8 mouse cellular contexts compared by ENCODE assay signal in the genomic region with DNA sequence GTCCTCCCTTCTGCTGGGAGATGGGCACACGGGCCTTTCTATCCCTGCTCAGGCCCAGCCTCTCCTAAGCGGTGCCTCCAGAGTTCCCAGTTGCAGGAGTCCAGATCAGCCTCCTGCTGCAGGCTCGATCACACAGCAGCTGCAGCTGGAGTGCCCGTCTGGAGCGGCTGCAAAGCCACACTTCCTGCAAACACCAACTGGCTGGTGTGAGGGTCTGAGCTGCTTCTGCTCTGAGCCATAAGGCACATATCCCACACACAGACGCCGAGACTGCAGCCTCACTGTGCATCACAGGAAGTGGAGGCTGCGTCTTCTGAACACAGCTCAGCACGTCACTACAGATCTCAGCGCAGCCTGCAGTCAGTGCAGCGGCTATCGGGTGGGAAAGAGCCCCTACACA. TPM values are rescaled to one million over a fixed set of nuclear protein-coding genes. Genes with fewer than 3 reads are reported as not detected.
DNase-seq lines count a peak whose midpoint lies in the region; ATAC-seq lines count a peak whose summit lies in the region.

No protein-coding gene starts in this region.

- no peaks in the 10 kb centered on the region for H3K36me3 ChIP-seq in lung, embryonic 16.5 days (ENCODE audit: control insufficient read depth, insufficient read depth, low read length)
- H3K36me3 ChIP-seq in embryonic facial prominence, embryonic 11.5 days (replicated peaks; ENCODE audit: control insufficient read depth, insufficient read depth, low read depth, low read length), result no peaks in the 10 kb centered on the region
- no peaks in the 10 kb centered on the region for H3K36me3 ChIP-seq in hindbrain, embryonic 15.5 days
- H3K36me3 ChIP-seq in liver, embryonic 15.5 days (replicated peaks), result no peaks in the 10 kb centered on the region

- H3K4me3 ChIP-seq in lung, embryonic 16.5 days (ENCODE audit: low read length), result no peak overlapping the region
- H3K4me3 ChIP-seq in embryonic facial prominence, embryonic 11.5 days (ENCODE audit: low read depth, low read length), result no peak overlapping the region
- no peak overlapping the region for H3K4me3 ChIP-seq in hindbrain, embryonic 15.5 days
- H3K4me3 ChIP-seq in liver, embryonic 15.5 days (replicated peaks), result peak overlapping the region; percentile 28

- DNase-seq in lung, postnatal 14 days, result no peak
- no peak for DNase-seq in embryonic facial prominence, embryonic 11.5 days (ENCODE audit: low spot score)
- DNase-seq in telencephalon, adult 2 months (ENCODE audit: low read depth, low spot score), result peak; percentile 82
- DNase-seq in urinary bladder, postnatal 14 days (ENCODE audit: low spot score), result no peak
- DNase-seq in adrenal gland, postnatal 10 days, result no peak

- H3K27ac ChIP-seq in lung, embryonic 16.5 days (ENCODE audit: low read length), result peak overlapping the region; percentile 75
- 0 out of 2 replicates have a peak overlapping the region, but pooled peaks have one; percentile 49 for H3K27ac ChIP-seq in embryonic facial prominence, embryonic 11.5 days (replicated peaks; ENCODE audit: low read depth, low read length)
- peak overlapping the region; percentile 69 for H3K27ac ChIP-seq in hindbrain, embryonic 15.5 days (replicated peaks)
- peak overlapping the region; percentile 53 for H3K27ac ChIP-seq in liver, embryonic 15.5 days (replicated peaks)

- 36% methylated on average over 12 of the region's 12 CpGs for WGBS in lung, embryonic 16.5 days
- WGBS in embryonic facial prominence, embryonic 11.5 days, result 44% methylated on average over 12 of the region's 12 CpGs
- WGBS in hindbrain, embryonic 15.5 days, result 55% methylated on average over 12 of the region's 12 CpGs
- WGBS in liver, embryonic 15.5 days (ENCODE audit: insufficient replicate concordance), result 15% methylated on average over 12 of the region's 12 CpGs

- peak; percentile 39; the same call in 1 of the 2 replicates for ATAC-seq in lung, embryonic 16.5 days (ENCODE audit: low read depth)
- ATAC-seq in embryonic facial prominence, embryonic 11.5 days (replicated peaks; ENCODE audit: insufficient number of reproducible peaks, low FRiP score, low TSS enrichment, low read depth), result no peak
- ATAC-seq in hindbrain, embryonic 15.5 days (ENCODE audit: low FRiP score, low read depth), result 0 out of 2 replicates have a peak, but pooled peaks have one; percentile 2
- peak; percentile 18; the same call in 1 of the 2 replicates for ATAC-seq in liver, embryonic 15.5 days (ENCODE audit: insufficient read depth)

- H3K9me3 ChIP-seq in lung, embryonic 16.5 days (ENCODE audit: control insufficient read depth, low read length), result no peaks in the 10 kb centered on the region
- no peaks in the 10 kb centered on the region for H3K9me3 ChIP-seq in embryonic facial prominence, embryonic 11.5 days (replicated peaks; ENCODE audit: control insufficient read depth, low read length)
- no peaks in the 10 kb centered on the region for H3K9me3 ChIP-seq in hindbrain, embryonic 15.5 days
- H3K9me3 ChIP-seq in liver, embryonic 15.5 days (replicated peaks), result no peaks in the 10 kb centered on the region

- no peaks in the 10 kb centered on the region; the same call in 1 of the 2 replicates for H3K27me3 ChIP-seq in lung, embryonic 16.5 days (ENCODE audit: control insufficient read depth, insufficient read depth, low read depth, low read length)
- peaks cover 8% of the 10 kb centered on the region; the same call in 1 of the 2 replicates for H3K27me3 ChIP-seq in embryonic facial prominence, embryonic 11.5 days (ENCODE audit: control insufficient read depth, insufficient read depth, low read length)
- H3K27me3 ChIP-seq in hindbrain, embryonic 15.5 days, result no peaks in the 10 kb centered on the region
- H3K27me3 ChIP-seq in liver, embryonic 15.5 days, result peaks cover 45% of the 10 kb centered on the region

- no peak overlapping the region for H3K4me2 ChIP-seq in lung, embryonic 16.5 days (ENCODE audit: low read depth, low read length)
- H3K4me2 ChIP-seq in embryonic facial prominence, embryonic 11.5 days (ENCODE audit: low read depth, low read length), result no peak overlapping the region
- H3K4me2 ChIP-seq in hindbrain, embryonic 15.5 days, result 0 out of 2 replicates have a peak overlapping the region, but pooled peaks have one; percentile 9
- peak overlapping the region; percentile 65 for H3K4me2 ChIP-seq in liver, embryonic 15.5 days

- no peak overlapping the region for H3K9ac ChIP-seq in lung, embryonic 16.5 days (ENCODE audit: low read length)
- H3K9ac ChIP-seq in embryonic facial prominence, embryonic 11.5 days (replicated peaks; ENCODE audit: low read length), result no peak overlapping the region
- H3K9ac ChIP-seq in hindbrain, embryonic 15.5 days, result peak overlapping the region; percentile 17; the same call in 1 of the 2 replicates
- H3K9ac ChIP-seq in liver, embryonic 15.5 days, result 0 out of 2 replicates have a peak overlapping the region, but pooled peaks have one; percentile 8

- H3K4me1 ChIP-seq in lung, embryonic 16.5 days (replicated peaks; ENCODE audit: control insufficient read depth, insufficient read depth, low read length), result peaks cover 48% of the 10 kb centered on the region
- peaks cover 18% of the 10 kb centered on the region for H3K4me1 ChIP-seq in embryonic facial prominence, embryonic 11.5 days (ENCODE audit: control insufficient read depth, insufficient read depth, low read length)
- H3K4me1 ChIP-seq in hindbrain, embryonic 15.5 days (replicated peaks), result peaks cover 85% of the 10 kb centered on the region
- peaks cover 68% of the 10 kb centered on the region for H3K4me1 ChIP-seq in liver, embryonic 15.5 days (replicated peaks)

RNA-seq across cellular contexts. Expression of gene Cbfa2t3, which starts 32.1 kb away (rescaled TPM):
- 5.8 and 6.8 TPM in 2 replicates for polyA plus RNA-seq in lung, embryonic 16.5 days (2015; fragmentation: Nextera tagmentation; extraction: Ambion mirVana)
- 1.9 and 2.1 TPM in 2 replicates for polyA plus RNA-seq in embryonic facial prominence, embryonic 11.5 days (2014; fragmentation: Nextera tagmentation; extraction: Ambion mirVana)
- polyA plus RNA-seq in hindbrain, embryonic 15.5 days (2015; fragmentation: Nextera tagmentation; extraction: Ambion mirVana), result 19.1 and 21.2 TPM in 2 replicates
- 3.5 and 3.6 TPM in 2 replicates for polyA plus RNA-seq in liver, embryonic 15.5 days (2015; fragmentation: Nextera tagmentation; extraction: Ambion mirVana)
- 10 to 100 TPM; 12.0 to 14.3 TPM for total RNA-seq in adrenal gland, postnatal 10 days (2021)

RNA-seq across cellular contexts. Expression of gene Pabpn1l, which starts 44.3 kb away (rescaled TPM):
- not detected in 2 replicates for polyA plus RNA-seq in lung, embryonic 16.5 days (2015; fragmentation: Nextera tagmentation; extraction: Ambion mirVana)
- polyA plus RNA-seq in embryonic facial prominence, embryonic 11.5 days (2014; fragmentation: Nextera tagmentation; extraction: Ambion mirVana), result not detected in 2 replicates
- not detected in 2 replicates for polyA plus RNA-seq in hindbrain, embryonic 15.5 days (2015; fragmentation: Nextera tagmentation; extraction: Ambion mirVana)
- polyA plus RNA-seq in liver, embryonic 15.5 days (2015; fragmentation: Nextera tagmentation; extraction: Ambion mirVana), result not detected in 2 replicates
- not detected for total RNA-seq in adrenal gland, postnatal 10 days (2021)

RNA-seq across cellular contexts. Expression of gene Trappc2l, which starts 55.4 kb away (rescaled TPM):
- 48.0 and 62.6 TPM in 2 replicates for polyA plus RNA-seq in lung, embryonic 16.5 days (2015; fragmentation: Nextera tagmentation; extraction: Ambion mirVana)
- polyA plus RNA-seq in embryonic facial prominence, embryonic 11.5 days (2014; fragmentation: Nextera tagmentation; extraction: Ambion mirVana), result 38.1 and 43.6 TPM in 2 replicates
- 109 and 112 TPM in 2 replicates for polyA plus RNA-seq in hindbrain, embryonic 15.5 days (2015; fragmentation: Nextera tagmentation; extraction: Ambion mirVana)
- polyA plus RNA-seq in liver, embryonic 15.5 days (2015; fragmentation: Nextera tagmentation; extraction: Ambion mirVana), result 24.2 and 33.1 TPM in 2 replicates
- total RNA-seq in adrenal gland, postnatal 10 days (2021), result 10 to 100 TPM; 48.9 to 56.5 TPM

RNA-seq across cellular contexts. Expression of gene Galns, which starts 55.6 kb away (rescaled TPM):
- 15.0 and 15.2 TPM in 2 replicates for polyA plus RNA-seq in lung, embryonic 16.5 days (2015; fragmentation: Nextera tagmentation; extraction: Ambion mirVana)
- 4.3 and 6.6 TPM in 2 replicates for polyA plus RNA-seq in embryonic facial prominence, embryonic 11.5 days (2014; fragmentation: Nextera tagmentation; extraction: Ambion mirVana)
- 6.8 and 8.1 TPM in 2 replicates for polyA plus RNA-seq in hindbrain, embryonic 15.5 days (2015; fragmentation: Nextera tagmentation; extraction: Ambion mirVana)
- 8.2 and 8.8 TPM in 2 replicates for polyA plus RNA-seq in liver, embryonic 15.5 days (2015; fragmentation: Nextera tagmentation; extraction: Ambion mirVana)
- 1 to 10 TPM; 8.0 to 8.3 TPM for total RNA-seq in adrenal gland, postnatal 10 days (2021)

Comparison
In these comparisons a context has a peak if more than half of its experiments do, and no peak if none do; other contexts are left out.
1. H3K4me2 ChIP-seq: peak in hindbrain, embryonic 15.5 days (single experiment) and liver, embryonic 15.5 days (single experiment); none in lung, embryonic 16.5 days (single experiment) and embryonic facial prominence, embryonic 11.5 days (single experiment).
2. H3K9ac ChIP-seq: peak in hindbrain, embryonic 15.5 days (single experiment) and liver, embryonic 15.5 days (single experiment); none in lung, embryonic 16.5 days (single experiment) and embryonic facial prominence, embryonic 11.5 days (single experiment).
3. Peak in every context shown above with its lines, with median percentiles within 50 percentile points of each other: H3K27ac ChIP-seq.